Mouse (Mus musculus) frontal cortex, adult 2 months (tissue): Measurements from ENCODE around the gene Ggcx. TPM values are rescaled to one million over a fixed set of nuclear protein-coding genes. Genes with fewer than 3 reads are reported as not detected.
"Not testable (repeated sequence)": the region's sequence is repeated elsewhere in the genome, so short reads cannot be mapped to it uniquely, and the experiment has no call there.

Experiments
- DNase-seq, 2 experiments: peaks; one replicate each; pipeline ENCODE4 v3.0.0; 2022; ENCODE audit warnings: low spot score in 1 of 2; ENCODE audit errors: extremely low spot score in 1 of 2
- polyA plus RNA-seq: library from polyadenylated mRNA; depleted of rRNA; stranded (reverse); fragments of >200 nt; gene quantifications from 2 replicates; pipeline ENCODE4 v1.2.3, GENCODE M21; 2012

Ggcx gene
- polyA plus RNA-seq, 1 experiment, result 24.4 TPM

DNA sequence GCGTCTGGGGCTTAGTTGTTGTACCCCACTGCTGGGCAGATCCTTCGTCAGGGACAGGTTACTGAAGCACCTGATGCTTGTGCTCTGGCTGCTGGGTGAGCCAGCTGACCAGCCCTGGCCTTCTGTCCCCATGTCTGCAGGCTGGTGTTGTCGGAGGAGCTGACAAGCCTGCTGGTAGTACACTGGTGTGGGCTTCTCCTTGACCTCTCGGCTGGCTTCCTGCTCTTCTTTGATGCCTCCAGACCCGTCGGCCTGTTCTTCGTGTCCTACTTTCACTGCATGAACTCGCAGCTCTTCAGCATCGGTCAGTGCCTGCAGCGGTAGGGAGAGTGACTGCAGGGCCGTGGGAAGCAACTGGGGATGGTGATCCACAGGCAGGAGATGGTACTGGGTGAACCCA is 11.5 kb downstream of the Ggcx start:
- no peak for DNase-seq

DNA sequence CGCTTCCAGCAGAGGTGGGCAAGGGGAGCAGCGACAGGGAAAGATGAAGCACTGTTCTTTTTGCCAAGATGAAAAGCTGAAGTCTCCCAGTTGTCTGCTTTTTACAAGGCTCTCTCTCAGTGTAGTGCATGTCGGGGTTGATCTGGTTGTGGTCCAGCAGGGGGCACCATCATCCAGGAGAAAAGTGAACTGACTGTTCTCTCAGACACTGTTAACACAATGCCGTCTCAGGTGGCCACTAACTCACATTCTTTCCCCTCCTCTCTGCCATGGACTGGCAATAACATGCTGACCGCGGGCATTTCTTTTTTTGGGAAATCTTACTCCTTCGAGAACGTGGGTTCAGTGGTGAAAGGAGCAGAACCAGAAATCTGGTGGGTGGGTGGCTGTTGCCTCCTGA is 13.9 kb downstream of the Ggcx start:
- peak in 1 of 2 experiments; percentile 90 for DNase-seq

DNA sequence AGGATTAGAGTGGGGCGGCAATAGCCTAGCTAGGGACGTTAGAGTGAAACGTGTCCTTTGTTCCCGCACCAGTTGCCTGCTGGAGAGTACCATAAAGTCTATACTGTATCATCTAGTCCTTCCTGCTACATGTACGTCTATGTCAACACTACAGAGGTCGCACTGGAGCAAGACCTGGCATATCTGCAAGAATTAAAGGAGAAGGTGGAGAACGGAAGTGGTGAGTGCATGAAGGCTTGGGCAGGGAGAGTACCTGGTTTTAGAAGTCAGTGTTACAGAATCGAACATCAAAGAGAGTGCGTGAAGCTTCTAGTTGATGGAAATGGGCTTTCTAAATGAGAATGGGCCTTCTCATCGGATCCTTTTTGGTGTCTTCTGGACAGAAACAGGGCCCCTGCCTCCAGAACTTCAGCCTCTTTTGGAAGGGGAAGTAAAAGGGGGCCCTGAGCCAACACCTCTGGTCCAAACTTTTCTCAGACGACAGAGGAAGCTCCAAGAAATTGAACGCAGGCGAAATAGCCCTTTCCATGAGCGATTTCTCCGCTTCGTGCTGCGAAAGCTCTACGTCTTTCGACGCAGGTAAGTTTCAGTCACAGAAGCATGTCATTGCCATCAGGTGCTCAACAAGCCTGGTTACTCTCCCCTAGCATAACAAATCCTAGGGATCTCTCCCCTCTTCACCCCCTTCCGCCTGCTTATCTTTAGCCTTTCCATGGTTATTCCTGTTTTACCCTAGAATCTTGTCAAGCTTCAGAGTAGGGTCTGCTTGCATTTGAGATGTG is 15.1 kb downstream of the Ggcx start:
- no peak for DNase-seq

DNA sequence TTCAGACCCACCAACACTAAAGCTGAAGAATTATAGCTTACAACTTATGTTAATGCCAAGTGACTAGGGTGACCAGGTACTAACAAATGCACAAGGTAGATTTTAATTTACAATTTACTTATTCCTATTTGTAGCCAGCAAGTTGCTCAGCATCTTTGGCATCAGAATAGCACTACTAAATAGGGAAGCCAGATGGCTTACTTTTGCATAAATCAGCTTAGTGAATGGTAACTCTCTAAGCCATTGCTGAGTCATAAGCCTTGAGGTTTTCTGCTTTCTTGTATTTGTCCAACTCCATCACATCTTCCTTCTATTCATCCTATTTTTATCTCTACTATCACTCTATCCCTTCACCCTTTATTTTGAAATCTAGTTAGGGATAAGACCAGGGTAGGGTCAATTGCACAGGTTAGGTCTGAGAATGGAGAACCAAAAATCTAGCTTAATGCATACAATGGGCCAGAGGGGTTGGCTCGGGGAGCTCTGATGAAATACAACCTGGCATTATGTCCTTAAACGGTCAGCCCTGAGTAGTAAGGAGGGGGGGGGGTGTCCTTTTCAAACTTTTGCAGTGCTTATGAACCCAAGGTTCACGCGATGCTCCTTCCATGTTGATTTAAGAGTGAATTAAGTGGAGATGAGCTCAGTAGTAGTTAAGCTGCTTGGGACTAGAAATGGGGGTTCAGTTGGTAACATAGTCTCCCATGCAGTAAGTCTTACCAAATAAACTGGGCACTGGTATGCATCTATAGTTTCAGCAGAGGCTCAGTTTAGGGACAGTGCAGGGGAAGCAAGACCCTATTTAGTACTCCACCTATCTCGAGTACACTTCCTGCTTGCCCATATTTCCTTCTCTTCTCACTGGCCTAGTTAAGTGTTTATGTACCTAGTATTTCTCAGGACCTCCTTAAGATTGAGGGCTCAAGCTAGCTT is 17.1 kb downstream of the Ggcx start:
- peak in 1 of 2 experiments; percentile 62 for DNase-seq

DNA sequence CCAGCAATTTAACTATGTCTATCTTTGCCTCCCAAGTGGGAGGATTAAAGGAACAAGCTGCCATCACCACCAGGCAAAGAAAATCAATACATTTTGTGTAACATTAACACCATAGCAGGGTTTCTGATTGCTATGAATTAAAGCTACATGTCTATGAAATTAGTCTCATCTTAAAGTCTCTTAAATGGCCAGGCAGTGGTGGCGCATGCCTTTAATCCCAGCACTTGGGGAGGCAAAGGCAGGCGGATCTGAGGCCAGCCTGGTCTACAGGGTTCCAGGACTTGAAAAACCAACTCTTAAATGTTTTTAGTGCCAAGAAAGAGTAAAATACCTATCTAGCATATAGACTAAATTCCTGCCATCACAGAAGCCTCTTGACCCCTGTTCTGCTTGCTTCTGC is 18.0 kb downstream of the Ggcx start:
- peak in 1 of 2 experiments; percentile 20 for DNase-seq

DNA sequence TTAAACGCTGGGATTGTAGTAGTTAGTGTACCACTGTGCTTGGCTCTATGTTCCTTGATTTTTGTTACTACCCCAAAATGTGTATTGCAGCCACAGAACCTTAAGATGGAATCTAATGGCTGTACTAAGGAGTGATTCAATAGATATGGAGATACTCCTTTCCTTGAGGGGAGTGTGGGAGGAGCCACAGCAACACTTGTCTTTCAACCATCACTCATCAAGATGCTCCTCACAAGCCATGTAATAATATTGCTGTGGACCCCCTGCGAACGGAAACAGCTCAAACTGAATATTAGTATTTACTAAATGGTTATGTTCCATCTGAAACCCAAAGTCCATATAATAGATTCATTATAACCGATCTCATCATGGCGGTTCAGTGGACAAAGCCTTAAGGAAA is 24.1 kb downstream of the Ggcx start:
- peak in 1 of 2 experiments; percentile 27 for DNase-seq

DNA sequence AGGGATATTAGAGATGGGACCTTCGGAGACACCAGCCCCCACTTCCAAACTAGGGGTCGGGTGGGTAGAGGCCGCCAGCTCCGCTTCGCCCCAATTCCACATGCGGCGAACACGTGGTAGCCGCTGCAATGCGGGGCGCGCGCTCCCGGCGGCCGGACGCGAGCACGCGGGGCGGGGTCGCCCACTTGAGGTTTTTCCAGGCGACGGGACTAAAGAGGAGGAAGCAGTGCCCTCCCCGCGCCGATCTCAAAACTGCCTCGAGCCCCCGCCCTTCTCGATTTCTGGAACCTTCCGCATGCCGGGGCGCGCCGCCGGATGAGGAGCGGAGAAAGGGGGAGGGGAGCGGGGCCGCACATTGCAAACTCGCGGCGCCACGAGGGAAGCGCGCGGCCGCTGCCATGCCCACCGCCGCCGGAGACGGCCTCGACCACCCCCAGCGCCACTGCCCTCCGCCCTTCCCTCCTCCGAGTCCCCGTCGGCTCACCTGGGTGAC is 24.8 kb downstream of the Ggcx start:
- peak; percentile 88 to 95 for DNase-seq

DNA sequence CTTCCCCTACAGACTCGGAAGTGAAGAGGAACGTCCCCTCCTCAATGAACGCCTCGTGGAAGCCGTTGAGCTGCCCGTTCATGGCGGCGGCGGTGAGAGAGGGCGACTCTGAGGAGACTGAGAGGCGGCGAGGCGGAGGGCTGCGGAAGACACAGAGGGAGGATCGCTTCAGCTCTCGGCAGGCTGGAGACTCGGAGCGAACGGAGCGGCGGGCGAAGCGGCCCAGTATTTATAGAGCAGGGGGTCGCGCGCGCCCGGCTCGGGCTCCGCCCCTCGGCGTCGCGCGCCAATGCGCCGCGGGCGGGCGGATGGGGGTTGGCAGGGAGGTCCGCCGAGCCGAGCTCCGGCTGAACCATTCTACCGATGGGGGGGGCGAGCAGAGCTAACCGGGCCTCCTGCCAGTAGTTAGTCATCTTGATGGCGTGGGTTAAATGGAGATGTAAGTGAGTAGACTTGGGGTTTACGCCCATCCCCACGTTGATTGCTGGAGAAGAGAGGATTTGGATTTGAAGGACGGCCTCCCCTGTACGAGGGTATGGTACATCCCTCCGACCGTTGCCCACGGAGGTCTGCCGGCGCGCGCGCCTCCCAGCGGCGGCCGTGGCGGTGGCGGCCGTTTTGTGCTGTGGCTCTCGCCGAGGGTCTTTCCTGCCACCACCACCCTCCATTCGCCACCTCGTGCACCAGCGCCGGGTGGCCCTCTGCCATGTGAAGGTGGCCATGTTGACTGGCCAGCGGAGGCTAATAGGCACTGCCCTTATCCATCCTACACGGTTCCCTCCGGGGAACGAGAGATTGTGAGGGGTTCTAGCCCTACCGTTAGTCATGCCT is 25.5 kb downstream of the Ggcx start, which contains the start of gene Mat2a:
Gene Mat2a, minus strand, starts transcription at position 204 of the 831 bp plus-strand sequence.
- peak; percentile 92 to 97 for DNase-seq

DNA sequence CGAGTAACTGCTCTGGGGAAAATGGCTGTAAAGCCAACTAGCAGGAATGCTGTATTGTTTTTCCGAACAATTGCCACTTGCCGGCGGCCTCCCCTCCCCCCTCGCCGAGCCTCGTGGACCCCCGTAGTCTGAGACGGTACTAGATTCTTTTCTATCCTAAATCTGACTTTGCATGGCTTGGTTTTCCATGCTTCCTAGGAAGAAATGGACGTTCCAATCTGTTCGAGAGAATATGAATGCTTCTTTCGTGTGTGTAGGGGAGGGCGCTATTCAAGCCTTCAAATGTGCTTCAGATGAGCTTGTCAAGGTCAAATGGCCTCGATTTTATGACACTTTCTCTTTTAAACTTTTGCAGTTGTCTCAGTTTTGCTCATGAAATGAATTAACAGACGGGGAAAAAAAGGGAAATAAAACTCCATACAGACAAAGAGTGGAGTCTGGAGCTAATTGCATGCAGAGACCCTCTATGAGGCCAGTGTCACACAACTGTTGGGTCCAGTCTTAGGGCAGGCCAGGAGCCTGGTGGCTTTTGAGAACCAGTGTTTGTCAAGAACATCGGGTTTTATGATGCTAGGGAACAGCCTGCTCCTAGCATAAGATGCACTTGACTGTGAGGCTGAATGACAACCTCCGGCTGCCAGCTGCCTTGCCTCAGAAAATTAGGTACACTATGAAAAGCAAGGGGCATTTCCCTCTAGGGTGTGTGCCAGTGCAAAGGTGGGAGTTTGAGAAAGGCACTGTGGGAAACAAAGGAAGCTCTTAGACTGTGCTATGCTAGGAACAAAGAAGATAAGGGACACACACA is 26.3 kb downstream of the Ggcx start:
- DNase-seq, result peak in 1 of 2 experiments; percentile 37

DNA sequence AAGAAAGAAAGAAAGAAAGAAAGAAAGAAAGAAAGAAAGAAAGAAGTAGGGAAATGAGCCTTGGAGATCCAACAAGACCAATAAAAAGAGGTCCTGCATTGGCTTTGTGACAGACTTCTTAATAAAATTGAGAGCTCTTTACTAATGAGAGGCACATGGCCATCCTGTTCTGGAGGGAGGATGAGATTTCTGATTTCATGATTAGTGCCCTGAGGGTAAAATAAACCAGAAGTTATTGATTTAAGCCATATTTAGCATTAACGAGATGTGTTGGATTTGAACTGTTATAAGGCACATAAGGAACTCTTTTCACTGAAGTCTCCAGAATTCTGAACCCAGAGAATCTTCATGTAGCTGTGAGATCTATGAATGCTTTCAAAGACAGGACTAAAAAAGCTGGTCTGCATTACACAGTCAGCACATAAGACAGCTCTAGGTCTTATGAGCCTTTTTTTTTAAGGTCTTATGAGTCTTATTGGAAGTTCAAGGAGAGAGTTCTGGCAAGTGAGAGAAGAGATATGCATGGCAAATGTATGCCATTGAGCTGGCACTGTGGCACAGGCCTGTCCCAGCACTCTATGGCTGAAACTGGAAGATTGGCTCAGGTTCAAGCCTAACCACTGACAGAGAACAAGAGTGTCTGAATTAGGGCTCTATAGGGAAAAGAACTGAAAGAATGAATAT is 29.0 kb downstream of the Ggcx start:
- DNase-seq, result no peak

DNA sequence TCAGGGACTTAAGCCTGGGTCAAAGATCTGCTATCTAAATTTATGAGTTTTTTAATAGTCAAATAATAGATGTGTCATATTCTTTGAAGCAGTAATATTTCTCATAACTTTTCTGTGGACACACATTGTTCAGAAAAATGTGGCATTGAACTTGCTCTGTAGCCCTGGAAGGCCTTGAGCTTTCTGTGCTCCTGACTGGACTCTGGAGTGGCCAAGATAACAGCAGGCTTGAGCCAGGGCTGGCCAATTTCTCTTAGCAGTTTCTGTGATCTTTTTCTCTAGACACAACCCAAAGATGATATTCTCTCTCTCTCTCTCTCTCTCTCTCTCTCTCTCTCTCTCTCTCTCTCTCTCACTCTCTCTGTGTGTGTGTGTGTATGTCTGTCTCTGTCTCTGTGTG is 30.9 kb downstream of the Ggcx start:
- DNase-seq, result no peak

DNA sequence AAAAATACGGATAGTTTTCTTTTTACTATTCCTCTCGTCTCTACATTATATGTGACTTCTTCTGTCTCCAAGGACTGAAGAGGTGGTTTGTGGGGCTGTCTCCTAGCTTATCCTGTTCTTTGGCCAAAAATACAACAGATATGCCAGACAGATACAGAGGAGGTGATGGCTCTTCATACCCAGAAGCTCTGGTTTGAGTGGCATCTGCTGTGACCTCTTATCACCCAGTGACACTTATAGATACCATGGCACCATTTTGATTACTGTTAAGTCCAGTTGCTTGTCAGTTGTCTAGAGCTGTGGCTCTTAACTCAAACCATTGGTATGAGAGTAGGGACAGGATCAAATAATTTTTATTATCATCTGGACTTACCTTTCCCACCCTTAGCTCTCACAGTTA is 33.4 kb downstream of the Ggcx start:
- no peak for DNase-seq

DNA sequence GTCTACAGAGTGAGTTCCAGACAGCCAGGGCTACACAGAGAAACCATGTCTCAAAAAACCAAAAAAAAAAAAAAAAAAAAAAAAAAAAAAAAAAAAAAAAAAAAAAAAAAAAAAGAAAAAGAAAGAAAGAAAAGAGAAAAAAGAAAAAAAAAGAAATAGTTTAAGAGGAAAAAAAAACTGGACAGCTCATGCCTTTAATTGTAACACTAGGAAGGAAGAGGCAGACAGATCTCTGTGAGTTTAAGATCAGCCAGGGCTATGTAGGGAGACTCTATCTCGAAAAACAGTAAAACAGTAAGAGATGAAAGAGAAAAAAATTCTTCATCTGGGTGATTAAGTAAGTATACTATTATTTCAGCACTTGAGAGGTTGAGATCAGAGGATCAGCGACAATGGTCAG is 37.7 kb downstream of the Ggcx start:
- DNase-seq, result not testable (repeated sequence)

DNA sequence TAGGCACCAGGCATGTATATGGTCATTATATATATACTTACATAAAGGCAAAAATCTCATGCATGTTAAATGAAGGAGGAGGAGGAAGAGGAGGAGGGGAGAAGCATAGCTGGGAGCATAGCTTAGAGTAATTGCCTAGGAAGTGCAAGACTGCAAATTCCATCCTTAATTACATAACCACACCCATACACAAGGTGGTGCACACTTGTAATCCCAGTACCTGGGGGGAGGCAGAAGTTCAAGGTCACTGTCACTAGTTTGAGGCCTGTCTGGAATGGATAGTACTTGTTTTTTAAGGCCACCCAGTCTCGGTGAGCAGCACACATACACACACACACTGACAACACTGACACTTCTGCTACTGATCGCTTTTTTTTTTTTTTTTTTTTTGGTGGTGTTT is 38.2 kb downstream of the Ggcx start:
- DNase-seq, result no peak

DNA sequence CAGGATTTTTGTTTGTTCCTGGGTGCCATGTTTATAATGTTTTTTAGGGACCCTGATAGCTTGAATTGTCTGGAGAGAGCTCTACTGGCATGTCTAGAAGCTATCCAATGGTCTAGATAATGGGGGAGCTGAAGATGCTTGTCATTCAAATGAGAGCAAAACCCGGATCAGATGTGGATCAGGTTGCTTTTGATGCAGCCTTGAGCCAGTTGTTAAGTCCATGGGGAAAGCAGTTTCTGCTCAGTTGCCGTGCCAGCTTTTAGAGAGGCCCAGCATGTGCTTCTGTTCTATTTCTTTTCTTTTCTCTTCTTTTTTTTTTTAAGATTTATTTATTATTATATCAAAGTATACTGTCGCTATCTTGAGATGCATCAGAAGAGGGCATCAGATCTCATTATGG is 39.5 kb downstream of the Ggcx start:
- DNase-seq, result no peak

DNA sequence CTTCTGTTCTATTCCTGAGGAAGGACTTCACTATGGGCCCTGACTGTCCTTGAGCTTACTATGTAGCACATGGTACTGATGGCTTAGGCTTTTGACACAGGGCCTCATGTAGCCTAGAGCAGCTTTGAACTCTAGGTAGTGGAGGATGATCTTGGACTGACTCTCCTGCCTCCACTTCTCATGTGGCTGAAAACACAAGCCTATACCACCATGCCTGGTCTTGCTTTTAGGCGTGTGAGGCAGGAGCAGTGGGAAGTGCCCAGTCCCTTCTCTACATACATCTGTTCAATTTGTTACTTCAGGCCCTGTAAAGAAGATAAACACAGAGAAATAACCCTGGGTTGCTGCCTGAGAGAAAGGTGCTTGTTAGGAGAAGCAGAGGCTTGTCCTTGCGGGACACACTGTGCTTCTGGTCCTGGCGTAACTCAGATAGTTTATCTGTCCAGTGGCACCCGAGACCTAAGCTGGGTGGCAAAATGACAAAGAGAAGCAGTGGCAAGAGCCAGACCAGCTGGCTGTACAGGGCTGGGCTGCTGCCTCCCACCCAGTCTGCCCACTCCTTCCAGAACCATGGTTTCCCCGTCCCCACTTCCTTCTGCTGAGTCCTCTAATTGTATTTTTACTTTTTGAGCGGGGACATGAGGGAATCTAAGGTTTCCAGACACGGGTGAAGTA is 40.1 kb downstream of the Ggcx start:
- peak in 1 of 2 experiments; percentile 28 for DNase-seq

DNA sequence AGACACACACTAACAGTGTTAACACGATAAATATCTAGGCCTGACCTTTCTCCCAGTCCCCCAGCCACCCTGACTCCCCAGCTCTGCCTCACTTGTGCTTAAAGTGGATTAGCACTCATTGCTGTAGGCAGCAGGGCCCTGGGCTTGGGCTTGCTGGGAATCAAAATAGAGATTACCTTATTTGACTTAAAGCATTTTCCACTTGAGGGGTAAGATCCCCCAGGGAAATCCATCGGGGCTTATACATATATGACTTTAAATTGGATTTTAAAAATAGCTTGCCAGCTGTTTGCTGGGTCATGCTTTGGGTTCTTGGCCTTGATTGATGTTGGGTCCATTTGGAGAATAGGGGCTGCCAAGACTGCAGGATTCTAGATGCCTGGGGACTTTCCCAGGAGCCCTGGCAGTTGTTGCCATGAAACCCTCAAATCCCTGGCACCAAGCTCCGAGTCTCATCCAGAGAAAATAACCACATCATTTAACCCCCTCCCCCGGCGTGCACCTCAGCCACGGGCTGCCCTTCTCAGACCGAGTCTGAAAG is 40.8 kb downstream of the Ggcx start:
- peak in 1 of 2 experiments; percentile 43 for DNase-seq

DNA sequence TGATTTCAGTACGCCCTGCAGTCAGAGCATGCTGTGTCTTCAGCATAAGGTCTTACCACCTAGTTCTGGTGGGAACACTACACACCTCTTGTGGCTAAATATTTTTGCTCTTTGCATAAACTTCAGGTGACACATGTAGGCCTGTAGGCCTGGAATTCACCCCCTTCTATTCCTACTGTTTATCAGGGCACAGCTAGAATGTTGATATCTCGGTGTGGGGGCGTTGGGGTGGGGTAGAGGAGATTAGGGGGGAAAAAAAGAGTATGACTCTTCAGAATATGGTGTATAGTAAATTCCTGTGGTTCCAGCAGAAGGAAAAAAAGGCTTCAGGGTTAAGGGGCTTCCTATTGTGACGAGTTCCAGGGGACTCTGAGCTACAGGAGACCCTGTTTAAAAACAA is 42.5 kb downstream of the Ggcx start:
- no peak for DNase-seq
